Mouse (Mus musculus) limb, embryonic 14.5 days (tissue): ENCODE results near the gene Plxna4. TPM values are rescaled to one million over a fixed set of nuclear protein-coding genes. Genes with fewer than 3 reads are reported as not detected.

Source experiments
- ATAC-seq: fragments of 200-750 bp; cut with Nextera tagmentation; 2 replicates; pipeline ENCODE4 v1.8.0; 2017; ENCODE audit warnings: low read depth, moderate number of reproducible peaks, moderate TSS enrichment; ENCODE audit not compliant: low FRiP score
- DNase-seq: peaks from one replicate; pipeline ENCODE4 v3.0.0-alpha.2; 2015; ENCODE audit warnings: low spot score
- H3K27ac ChIP-seq: fragments of 300-500 bp; sonication (generic); replicated peaks from 2 replicates; pipeline ENCODE4 v1.5.1; 2014; ENCODE audit warnings: low read depth, mild to moderate bottlenecking, low read length, moderate library complexity, mixed read lengths
- H3K27me3 ChIP-seq: fragments of 300-500 bp; sonication (generic); 2 replicates; pipeline ENCODE4 v1.6.1; 2014; ENCODE audit warnings: low read length, mixed read lengths; ENCODE audit not compliant: control insufficient read depth, insufficient read depth
- H3K36me3 ChIP-seq: fragments of 300-500 bp; sonication (generic); 2 replicates; pipeline ENCODE4 v1.6.1; 2014; ENCODE audit warnings: mild to moderate bottlenecking, low read length, moderate library complexity, mixed read lengths; ENCODE audit not compliant: control insufficient read depth, insufficient read depth
- H3K4me1 ChIP-seq: fragments of 300-500 bp; sonication (generic); 2 replicates; pipeline ENCODE4 v1.6.1; 2014; ENCODE audit warnings: antibody characterized with exemption, low read length, mixed read lengths; ENCODE audit not compliant: control insufficient read depth, insufficient read depth
- H3K4me2 ChIP-seq: fragments of 300-500 bp; sonication (generic); replicated peaks from 2 replicates; pipeline ENCODE4 v1.6.1; 2014; ENCODE audit warnings: low read depth, mild to moderate bottlenecking, low read length, moderate library complexity; ENCODE audit not compliant: severe bottlenecking
- H3K4me3 ChIP-seq: fragments of 300-500 bp; sonication (generic); replicated peaks from 2 replicates; pipeline ENCODE4 v1.5.1; 2014; ENCODE audit warnings: low read length
- H3K9ac ChIP-seq: fragments of 300-500 bp; sonication (generic); 2 replicates; pipeline ENCODE4 v1.6.1; 2014; ENCODE audit warnings: mild to moderate bottlenecking, low read depth, low read length, moderate library complexity; ENCODE audit not compliant: severe bottlenecking
- H3K9me3 ChIP-seq: fragments of 300-500 bp; sonication (generic); 2 replicates; pipeline ENCODE4 v1.6.1; 2016; ENCODE audit warnings: low read length; ENCODE audit not compliant: control insufficient read depth
- POLR2A ChIP-seq: fragments of 200-500 bp; IDR thresholded peaks from 2 replicates; pipeline ENCODE4 v1.8.0; 2012; ENCODE audit warnings: inconsistent platforms, mild to moderate bottlenecking, moderate library complexity, borderline replicate concordance; ENCODE audit not compliant: insufficient read depth, insufficient read length; ENCODE audit errors: extremely low read depth
- WGBS: fragments of 180-500 bp; shearing (Covaris S2); extraction: QIAGEN DNeasy Blood & Tissue Kit; methylation state at CpG from one replicate; pipeline ENCODE4 v1.1.7; 2014; 5-methylcytosine and 5-hydroxymethylcytosine counted together
- polyA plus RNA-seq, 2 experiments: library from polyadenylated mRNA; depleted of rRNA in 1 of 2; stranded (reverse) in 1 of 2; unstranded in 1 of 2; fragments of >200 nt; fragmentation: Nextera tagmentation in 1 of 2; extraction: Ambion mirVana in 1 of 2; gene quantifications; 2 replicates each; pipeline versions ENCODE4 v1.2.1 to v1.2.3; 2012 to 2014

The Plxna4 gene
- polyA plus RNA-seq, 2 experiments: 4.4 to 6.4 TPM

- TF ChIP-seq POLR2A: no peak
- WGBS: 25% methylated on average over 6 of the region's 6 CpGs
- Histone ChIP-seq H3K4me1 (peaks cover 10% of the 10 kb centered on the region), H3K4me2 (no peak overlapping the region), H3K9ac (0 out of 2 replicates have a peak overlapping the region, but pooled peaks have one; percentile 12), H3K36me3 (no peaks in the 10 kb centered on the region), H3K27ac (no peak overlapping the region; the same call in 1 of the 2 replicates), H3K27me3 (no peaks in the 10 kb centered on the region), H3K9me3 (no peaks in the 10 kb centered on the region), H3K4me3 (no peak overlapping the region)
- peak; percentile 25 for DNase-seq
- peak; percentile 68; the same call in 1 of the 2 replicates for ATAC-seq
Observed at GRCm38 (mm10) chr6:32126914-32127313, 461.1 kb downstream of the Plxna4 start.

DNA sequence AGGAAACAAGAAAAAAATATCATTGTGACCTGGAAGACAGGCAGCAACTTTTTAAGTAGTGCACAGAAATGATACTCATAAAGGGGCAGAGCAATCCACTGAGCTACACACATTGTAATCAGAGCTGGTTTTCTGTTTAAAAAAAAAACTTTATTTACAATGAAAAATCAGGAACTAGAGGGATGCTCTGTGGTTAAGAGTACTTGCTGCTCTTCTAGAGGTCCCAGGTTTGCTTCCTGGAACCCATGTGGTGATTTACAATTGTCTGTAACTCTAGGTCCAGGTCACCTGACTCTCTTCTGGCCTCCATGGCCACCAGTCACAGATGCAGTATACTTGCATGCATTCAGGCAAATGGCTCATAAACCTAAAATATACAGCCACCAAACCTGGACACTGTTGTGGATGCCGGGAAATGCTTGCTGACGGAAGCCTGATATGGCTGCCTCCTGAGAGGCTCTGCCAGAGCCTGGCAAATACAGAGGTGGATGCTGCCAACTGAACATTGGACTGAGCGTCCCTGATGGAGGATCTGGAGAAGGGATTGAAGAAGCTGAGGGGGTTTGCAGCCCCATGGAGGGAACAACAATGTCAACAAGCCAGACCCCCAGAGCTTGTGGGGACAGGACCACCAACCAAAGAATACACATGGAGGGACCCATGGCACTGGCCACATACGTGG is 465.3 kb downstream of the Plxna4 start:
- H3K27me3 ChIP-seq: no peaks in the 10 kb centered on the region
- TF ChIP-seq POLR2A: no peak
- WGBS: 67% methylated on average over 4 of the region's 4 CpGs
- H3K4me3 ChIP-seq: no peak overlapping the region
- ATAC-seq (no peak), DNase-seq (no peak)
- H3K4me1 ChIP-seq: peaks cover 10% of the 10 kb centered on the region
- H3K27ac ChIP-seq: no peak overlapping the region
- H3K4me2 ChIP-seq: no peak overlapping the region
- no peaks in the 10 kb centered on the region for H3K9me3 ChIP-seq
- no peak overlapping the region for H3K9ac ChIP-seq
- H3K36me3 ChIP-seq: no peaks in the 10 kb centered on the region

GRCm38 (mm10) chr6:32120931-32121330 is 467.1 kb downstream of the Plxna4 start:
- ATAC-seq: no peak
- no peak overlapping the region for H3K27ac ChIP-seq
- DNase-seq: no peak
- no peak overlapping the region for H3K4me3 ChIP-seq
- H3K27me3 ChIP-seq: no peaks in the 10 kb centered on the region
- H3K36me3 ChIP-seq: no peaks in the 10 kb centered on the region
- no peak overlapping the region for H3K4me2 ChIP-seq
- no peak for TF ChIP-seq POLR2A
- no peaks in the 10 kb centered on the region for H3K4me1 ChIP-seq
- no peaks in the 10 kb centered on the region for H3K9me3 ChIP-seq
- H3K9ac ChIP-seq: no peak overlapping the region
- 78% methylated on average over 1 of the region's 1 CpGs for WGBS

- Histone ChIP-seq H3K4me3 (no peak overlapping the region), H3K4me1 (no peaks in the 10 kb centered on the region), H3K9ac (no peak overlapping the region), H3K4me2 (no peak overlapping the region), H3K27ac (no peak overlapping the region), H3K27me3 (no peaks in the 10 kb centered on the region), H3K9me3 (no peaks in the 10 kb centered on the region), H3K36me3 (no peaks in the 10 kb centered on the region)
- no peak for ATAC-seq
- 69% methylated on average over 2 of the region's 2 CpGs for WGBS
- TF ChIP-seq POLR2A: no peak
- no peak for DNase-seq
Observed at GRCm38 (mm10) chr6:32109207-32109606, 478.8 kb downstream of the Plxna4 start.

- no peaks in the 10 kb centered on the region for H3K36me3 ChIP-seq
- no peaks in the 10 kb centered on the region for H3K27me3 ChIP-seq
- no peaks in the 10 kb centered on the region for H3K9me3 ChIP-seq
- no peak overlapping the region for H3K4me2 ChIP-seq
- no peak for DNase-seq
- no peak for TF ChIP-seq POLR2A
- 53% methylated on average over 9 of the region's 9 CpGs for WGBS
- ATAC-seq: no peak
- H3K4me3 ChIP-seq: no peak overlapping the region
- H3K27ac ChIP-seq: no peak overlapping the region
- no peak overlapping the region for H3K9ac ChIP-seq
- no peaks in the 10 kb centered on the region for H3K4me1 ChIP-seq
Observed at GRCm38 (mm10) chr6:32105547-32106275, 482.3 kb downstream of the Plxna4 start.
